ENCODE assay signal across 17 mouse cellular contexts in the genomic region with DNA sequence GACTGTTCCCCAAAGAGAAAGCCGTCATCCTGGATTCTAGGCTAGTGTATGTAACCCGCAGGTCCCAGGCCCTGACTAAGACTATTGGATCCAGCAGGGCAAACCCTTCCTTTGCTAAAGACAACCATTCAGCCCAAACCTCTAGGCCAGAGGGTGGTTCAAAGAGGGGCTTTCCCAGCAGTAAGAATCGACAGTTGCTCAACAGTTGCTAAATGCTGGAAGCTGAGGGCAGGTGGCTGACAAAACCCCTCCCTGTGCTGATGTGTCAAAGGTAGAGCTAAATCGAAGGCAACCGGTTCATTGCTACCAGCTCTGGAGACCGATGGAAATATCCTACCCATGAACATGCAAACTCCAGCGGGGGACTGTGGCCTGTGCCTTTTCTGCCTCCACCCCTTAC. TPM values are rescaled to one million over a fixed set of nuclear protein-coding genes. Genes with fewer than 3 reads are reported as not detected.
"Had no signal": no experiment of that assay in that cellular context is flagged by ENCODE, and none has a peak within 500 bp of the region (broad histone marks: within the 10 kb centered on the region; RNA-seq: fewer than 3 reads in every experiment).

No protein-coding gene starts in this region.

- DNase-seq: retina, postnatal 1 day; right cerebral cortex, adult 18-20 months; right cerebral cortex, postnatal 14 days; right cerebral cortex, postnatal 25 days; right cerebral cortex, postnatal 4 days; spleen, adult 18-20 months; thymus, adult 18-20 months; thymus, adult 2 months; thymus, postnatal 14 days; thymus, postnatal 25 days; thymus, postnatal 36 days; thymus, postnatal 4 days had no signal

- H3K4me2 ChIP-seq: neural tube, embryonic 13.5 days; neural tube, embryonic 15.5 days; stomach, embryonic 15.5 days had no signal

- H3K9ac ChIP-seq: neural tube, embryonic 13.5 days; neural tube, embryonic 15.5 days; stomach, embryonic 15.5 days had no signal

- H3K9me3 ChIP-seq: neural tube, embryonic 13.5 days; neural tube, embryonic 15.5 days; stomach, embryonic 15.5 days had no signal

- H3K27ac ChIP-seq: neural tube, embryonic 13.5 days; neural tube, embryonic 15.5 days; stomach, embryonic 15.5 days; stomach, postnatal 0 days had no signal

- H3K36me3 ChIP-seq: neural tube, embryonic 13.5 days; neural tube, embryonic 15.5 days; stomach, embryonic 15.5 days had no signal

- H3K4me3 ChIP-seq: neural tube, embryonic 13.5 days; neural tube, embryonic 15.5 days; stomach, embryonic 15.5 days had no signal

RNA-seq across cellular contexts. Expression of a gene that starts 25.6 kb away (rescaled TPM):
- total RNA-seq: neutrophil, adult 5-6 weeks had no signal
